9 mouse cellular contexts compared by ENCODE assay signal in the genomic region with DNA sequence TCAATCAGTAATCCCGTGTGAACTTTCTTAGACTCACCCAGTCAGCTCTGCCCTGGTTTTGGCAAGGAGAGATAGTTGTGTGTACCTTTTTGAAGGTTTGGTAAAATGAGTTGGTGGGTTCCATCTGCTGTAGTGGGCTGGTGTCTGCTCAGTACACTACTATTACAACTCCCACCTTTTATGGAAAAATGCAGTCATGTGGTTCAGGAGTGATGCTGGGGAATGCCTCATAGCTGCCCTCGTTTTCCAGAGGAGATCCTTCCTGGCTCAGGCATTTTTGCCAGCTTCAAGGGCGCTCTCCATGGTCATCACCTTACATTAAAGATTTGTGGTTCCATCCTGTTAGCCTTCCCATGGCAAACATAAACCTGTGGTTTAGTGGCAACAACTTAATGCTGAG. TPM values are rescaled to one million over a fixed set of nuclear protein-coding genes. Genes with fewer than 3 reads are reported as not detected.
DNase-seq lines count a peak whose midpoint lies in the region; ATAC-seq and TF ChIP-seq lines count a peak whose summit lies in the region.
"Had no signal": no experiment of that assay in that cellular context is flagged by ENCODE, and none has a peak within 500 bp of the region (broad histone marks: within the 10 kb centered on the region; RNA-seq: fewer than 3 reads in every experiment).

No protein-coding gene starts in this region.

- WGBS in liver, adult 2 months, result 22% methylated on average over 3 of the region's 3 CpGs
- 49% methylated on average over 3 of the region's 3 CpGs for WGBS in forebrain, embryonic 12.5 days
- 54% methylated on average over 3 of the region's 3 CpGs for WGBS in limb, embryonic 10.5 days

- no peaks in the 10 kb centered on the region for H3K27me3 ChIP-seq in liver, adult 2 months (ENCODE audit: control insufficient read depth, insufficient read depth, low read length)
- H3K27me3 ChIP-seq in forebrain, embryonic 12.5 days, result no peaks in the 10 kb centered on the region
- H3K27me3 ChIP-seq in limb, embryonic 10.5 days (ENCODE audit: low read depth, poor library complexity, severe bottlenecking), result no peaks in the 10 kb centered on the region
- H3K27me3 ChIP-seq in myocyte (ENCODE audit: control insufficient read depth, insufficient read depth, insufficient read length), result no peaks in the 10 kb centered on the region

- H3K27ac ChIP-seq in liver, adult 2 months (replicated peaks; ENCODE audit: insufficient read depth, low read depth, low read length), result peak overlapping the region; percentile 84
- H3K27ac ChIP-seq in forebrain, embryonic 12.5 days, result no peak overlapping the region
- H3K27ac ChIP-seq in limb, embryonic 10.5 days, result no peak overlapping the region

- TF ChIP-seq POLR2A in liver, adult 2 months (IDR thresholded peaks at IDR 0.05; ENCODE audit: extremely low read depth, insufficient read depth, low read length), result no peak
- no peak for TF ChIP-seq POLR2A in myocyte (IDR thresholded peaks at IDR 0.05; ENCODE audit: insufficient read length, low read depth)

- H3K36me3 ChIP-seq in liver, adult 2 months (ENCODE audit: control insufficient read depth, insufficient read depth, low read length), result peaks cover 2% of the 10 kb centered on the region; the same call in 1 of the 2 replicates
- no peaks in the 10 kb centered on the region; the same call in 1 of the 2 replicates for H3K36me3 ChIP-seq in forebrain, embryonic 12.5 days (replicated peaks)
- H3K36me3 ChIP-seq in limb, embryonic 10.5 days, result peaks cover 30% of the 10 kb centered on the region
- H3K36me3 ChIP-seq in myocyte (ENCODE audit: control insufficient read depth, insufficient read depth), result no peaks in the 10 kb centered on the region

- no peak overlapping the region; the same call in 1 of the 2 replicates for H3K4me3 ChIP-seq in liver, adult 2 months (ENCODE audit: insufficient read depth, low read depth, low read length)
- H3K4me3 ChIP-seq in forebrain, embryonic 12.5 days (replicated peaks), result no peak overlapping the region
- 0 out of 2 replicates have a peak overlapping the region, but pooled peaks have one; percentile 96 for H3K4me3 ChIP-seq in limb, embryonic 10.5 days
- H3K4me3 ChIP-seq in myocyte, result peak overlapping the region; percentile 42

- peak overlapping the region; percentile 95 for H3K4me2 ChIP-seq in forebrain, embryonic 12.5 days
- peak overlapping the region; percentile 87 for H3K4me2 ChIP-seq in myocyte (ENCODE audit: low read depth)

- H3K4me1 ChIP-seq in liver, adult 2 months (ENCODE audit: control insufficient read depth, insufficient read depth, low read length), result peaks cover 29% of the 10 kb centered on the region
- H3K4me1 ChIP-seq in forebrain, embryonic 12.5 days, result peaks cover 60% of the 10 kb centered on the region
- peaks cover 28% of the 10 kb centered on the region for H3K4me1 ChIP-seq in limb, embryonic 10.5 days

- H3ac ChIP-seq in myocyte (ENCODE audit: control insufficient read depth, insufficient read length), result no peak overlapping the region

- no peak for DNase-seq in liver, adult 2 months (ENCODE audit: extremely low read depth, low read depth, low spot score)
- no peak for DNase-seq in liver
- no peak for DNase-seq in limb, embryonic 10.5 days (ENCODE audit: low spot score)
- DNase-seq in thymus, postnatal 36 days, result no peak
- no peak for DNase-seq in adrenal gland, postnatal 10 days
- DNase-seq in adrenal gland, postnatal 4 days (ENCODE audit: low spot score in 2 of 2), result no peak

- no peak for ATAC-seq in forebrain, embryonic 12.5 days (ENCODE audit: low FRiP score)
- ATAC-seq: inflammation-experienced regulatory T-cells, adult 6 months had no signal

- peaks cover 46% of the 10 kb centered on the region for H3K79me2 ChIP-seq in liver, adult 2 months (ENCODE audit: control insufficient read depth, insufficient read depth, low read length)
- peaks cover 57% of the 10 kb centered on the region for H3K79me2 ChIP-seq in myocyte (ENCODE audit: control insufficient read depth, insufficient read depth)

- no peaks in the 10 kb centered on the region for H3K9me3 ChIP-seq in forebrain, embryonic 12.5 days
- no peaks in the 10 kb centered on the region for H3K9me3 ChIP-seq in limb, embryonic 10.5 days (replicated peaks)

- H3K9ac ChIP-seq in liver, adult 2 months (ENCODE audit: low read depth, low read length), result peak overlapping the region; percentile 34
- H3K9ac ChIP-seq in forebrain, embryonic 12.5 days, result no peak overlapping the region

- no peak for TF ChIP-seq CTCF in liver, adult 2 months (IDR thresholded peaks at IDR 0.05; ENCODE audit: low read depth, low read length)

TF ChIP-seq in myocyte, 11 proteins besides CTCF, POLR2A, EP300 and RAD21:
- no peak for TF ChIP-seq MAX (IDR thresholded peaks at IDR 0.05; ENCODE audit: low read depth)
- TF ChIP-seq TCF3 (IDR thresholded peaks at IDR 0.05; ENCODE audit: insufficient read length, low read depth), result no peak
- TF ChIP-seq USF1 (IDR thresholded peaks at IDR 0.05; ENCODE audit: low read depth), result no peak
- no peak for TF ChIP-seq SRF (IDR thresholded peaks at IDR 0.05; ENCODE audit: control insufficient read depth, insufficient read length, low read depth)
- TF ChIP-seq CEBPB (IDR thresholded peaks at IDR 0.05; ENCODE audit: insufficient read depth, poor library complexity, severe bottlenecking), result no peak
- no peak for TF ChIP-seq POLR2AphosphoS2 (IDR thresholded peaks at IDR 0.05; ENCODE audit: insufficient read length, low read depth)
- TF ChIP-seq REST (IDR thresholded peaks at IDR 0.05; ENCODE audit: insufficient read depth, insufficient read length), result no peak
- TF ChIP-seq E2F4 (IDR thresholded peaks at IDR 0.05; ENCODE audit: insufficient read depth), result no peak
- no peak for TF ChIP-seq MYOG (IDR thresholded peaks at IDR 0.05; ENCODE audit: control insufficient read depth in 1 of 3, insufficient read depth in 1 of 3, insufficient read length in 2 of 3, low read depth in 2 of 3)

RNA-seq across cellular contexts. Expression of a gene that starts 2.6 kb away (rescaled TPM):
- 22.4 and 23.7 TPM in 2 replicates for total RNA-seq in liver, adult 2 months (2014; rRNA removed)
- 17.3 and 18.0 TPM in 2 replicates for polyA plus RNA-seq in liver, adult 2 months (2012; rRNA removed)
- 11.2 and 12.7 TPM in 2 replicates for polyA plus RNA-seq in forebrain, embryonic 12.5 days (2016; fragmentation: Nextera tagmentation; extraction: Ambion mirVana)
- 9.9 and 10.0 TPM in 2 replicates for polyA plus RNA-seq in limb, embryonic 10.5 days (2016; fragmentation: Nextera tagmentation; extraction: Ambion mirVana)
- 10.7 TPM for polyA plus RNA-seq in myocyte (2012; fragmentation: generic; extraction: Trizol)
- total RNA-seq in adrenal gland, postnatal 10 days (2021), result 10 to 100 TPM; 25.4 to 30.2 TPM
- total RNA-seq in adrenal gland, postnatal 4 days (2021), result 10 to 100 TPM; 36.4 to 38.5 TPM

Comparison
In these comparisons a context has a peak if more than half of its experiments do, and no peak if none do; other contexts are left out.
1. H3K4me3 ChIP-seq: peak in limb, embryonic 10.5 days (single experiment) and myocyte (single experiment); none in liver, adult 2 months (single experiment) and forebrain, embryonic 12.5 days (single experiment).